ENCODE assay signal across 16 mouse cellular contexts in genomic region chr9:46198461-46198860, GRCm38 (mm10). TPM values are rescaled to one million over a fixed set of nuclear protein-coding genes. Genes with fewer than 3 reads are reported as not detected.
DNase-seq lines count a peak whose midpoint lies in the region; ATAC-seq and TF ChIP-seq lines count a peak whose summit lies in the region.
"Had no signal": no experiment of that assay in that cellular context is flagged by ENCODE, and none has a peak within 500 bp of the region (broad histone marks: within the 10 kb centered on the region; RNA-seq: fewer than 3 reads in every experiment).

No protein-coding gene starts in this region.

- intact Hi-C loops in gastrocnemius, adult 2 months (cut with DNase I): no loop called here

- H3K4me3 ChIP-seq in gastrocnemius, adult 2 months: no peak overlapping the region
- no peak overlapping the region for H3K4me3 ChIP-seq in heart, embryonic 12.5 days
- H3K4me3 ChIP-seq: embryonic facial prominence, embryonic 10.5 days; forebrain, embryonic 10.5 days; midbrain, embryonic 12.5 days had no signal

- H3K36me3 ChIP-seq in heart, embryonic 12.5 days: peaks cover 48% of the 10 kb centered on the region

- 0 out of 2 replicates have a peak overlapping the region, but pooled peaks have one; percentile 2 for H3K27ac ChIP-seq in gastrocnemius, adult 2 months
- peak overlapping the region; percentile 88 for H3K27ac ChIP-seq in heart, embryonic 12.5 days (ENCODE audit: poor library complexity, severe bottlenecking)
- H3K27ac ChIP-seq: embryonic facial prominence, embryonic 10.5 days; forebrain, embryonic 10.5 days; midbrain, embryonic 12.5 days had no signal

- H3K27me3 ChIP-seq in heart, embryonic 12.5 days (replicated peaks): no peaks in the 10 kb centered on the region
- H3K27me3 ChIP-seq: midbrain, embryonic 12.5 days had no signal

- no peak for ATAC-seq in heart, embryonic 12.5 days (ENCODE audit: insufficient number of reproducible peaks, low FRiP score)
- ATAC-seq: intestine, postnatal 0 days had no signal

- H3K9me3 ChIP-seq in heart, embryonic 12.5 days (replicated peaks): no peaks in the 10 kb centered on the region
- H3K9me3 ChIP-seq: embryonic facial prominence, embryonic 10.5 days; forebrain, embryonic 10.5 days; midbrain, embryonic 12.5 days had no signal

- H3K4me2 ChIP-seq in heart, embryonic 12.5 days: no peak overlapping the region
- H3K4me2 ChIP-seq: midbrain, embryonic 12.5 days had no signal

- no peak for TF ChIP-seq CTCF in gastrocnemius, adult 2 months (IDR thresholded peaks at IDR 0.05)

- WGBS in heart, embryonic 12.5 days: 52% methylated on average over 9 of the region's 9 CpGs

- no peak overlapping the region for H3K9ac ChIP-seq in heart, embryonic 12.5 days
- H3K9ac ChIP-seq: midbrain, embryonic 12.5 days had no signal

- H3K4me1 ChIP-seq in heart, embryonic 12.5 days (replicated peaks): peaks cover 63% of the 10 kb centered on the region
- H3K4me1 ChIP-seq: embryonic facial prominence, embryonic 10.5 days; forebrain, embryonic 10.5 days; midbrain, embryonic 12.5 days had no signal

- no peak for DNase-seq in gastrocnemius, adult 2 months
- DNase-seq in gastrocnemius, adult 18-20 months (ENCODE audit: low spot score): no peak
- peak; percentile 34 for DNase-seq in CD4-positive, CD25-positive, alpha-beta regulatory T cell, adult 2 months (ENCODE audit: low read depth, low spot score)
- DNase-seq in layer of hippocampus, adult 8-10 months (ENCODE audit: low spot score in 2 of 2): peak; percentile 36 to 59
- DNase-seq in Muller cell, postnatal 12 days (ENCODE audit: inconsistent ontology term): no peak
- no peak for DNase-seq in B cell, adult 2 months
- DNase-seq in retina, embryonic 14.5 days (ENCODE audit: low spot score): no peak
- DNase-seq: adrenal gland, adult 2 months; lung, adult 2 months; thymus, postnatal 25 days had no signal

RNA-seq across cellular contexts. Expression of gene Apoa1, which starts 29.9 kb away (rescaled TPM):
- not detected for total RNA-seq in gastrocnemius, adult 2 months (2021)
- total RNA-seq in gastrocnemius, adult 18-20 months (2021): 1 to 10 TPM in 1 of 2 experiments, not detected in 1; 3.5 TPM
- polyA plus RNA-seq in heart, embryonic 12.5 days (2016; fragmentation: Nextera tagmentation; extraction: Ambion mirVana): 8.2 and 24.9 TPM in 2 replicates
- under 1 TPM in 3 of 4 experiments, not detected in 1; 0.38 to 0.47 (median 0.41) TPM for total RNA-seq in layer of hippocampus, adult 8-10 months (2022)
- total RNA-seq: granulocyte monocyte progenitor cell, adult 5-6 weeks had no signal

RNA-seq across cellular contexts. Expression of gene Apoc3, which starts 37.0 kb away (rescaled TPM):
- not detected for total RNA-seq in gastrocnemius, adult 2 months (2021)
- total RNA-seq in gastrocnemius, adult 18-20 months (2021): 1 to 10 TPM in 1 of 2 experiments, not detected in 1; 1.8 TPM
- not detected in 2 replicates for polyA plus RNA-seq in heart, embryonic 12.5 days (2016; fragmentation: Nextera tagmentation; extraction: Ambion mirVana)
- total RNA-seq in layer of hippocampus, adult 8-10 months (2022): 1 to 10 TPM in 1 of 4 experiments, under 1 TPM in 1, not detected in 2; 0.86 to 2.0 TPM
- total RNA-seq: granulocyte monocyte progenitor cell, adult 5-6 weeks had no signal
- polyA plus RNA-seq: embryonic facial prominence, embryonic 10.5 days; forebrain, embryonic 10.5 days; midbrain, embryonic 12.5 days had no signal

RNA-seq across cellular contexts. Expression of gene Apoa4, which starts 42.0 kb away (rescaled TPM):
- total RNA-seq in gastrocnemius, adult 2 months (2021): not detected
- not detected for total RNA-seq in gastrocnemius, adult 18-20 months (2021)
- polyA plus RNA-seq in heart, embryonic 12.5 days (2016; fragmentation: Nextera tagmentation; extraction: Ambion mirVana): 0.74 and 1.3 TPM in 2 replicates
- total RNA-seq in layer of hippocampus, adult 8-10 months (2022): not detected
- total RNA-seq: granulocyte monocyte progenitor cell, adult 5-6 weeks had no signal
- polyA plus RNA-seq: embryonic facial prominence, embryonic 10.5 days; forebrain, embryonic 10.5 days; midbrain, embryonic 12.5 days had no signal

Comparison
In these comparisons a context has a peak if more than half of its experiments do, and no peak if none do; other contexts are left out.
1. DNase-seq: peak in CD4-positive, CD25-positive, alpha-beta regulatory T cell, adult 2 months (single experiment) and layer of hippocampus, adult 8-10 months (2 of 2); none in gastrocnemius, adult 2 months (single experiment), gastrocnemius, adult 18-20 months (single experiment), Muller cell, postnatal 12 days (single experiment), B cell, adult 2 months (0 of 2) and retina, embryonic 14.5 days (single experiment).